Mouse (Mus musculus) G1E-ER4 (cell line): ENCODE results near the gene Pcdh17. TPM values are rescaled to one million over a fixed set of nuclear protein-coding genes. Genes with fewer than 3 reads are reported as not detected.

Experiments
- GATA1 ChIP-seq: IDR thresholded peaks from one replicate; pipeline ENCODE4 v1.8.0; 2012; ENCODE audit warnings: low read length, inconsistent platforms
- polyA plus RNA-seq: library from polyadenylated mRNA; stranded (reverse); fragments of >175 nt; gene quantifications from 2 replicates; pipeline ENCODE4 v1.2.3, GENCODE M21; 2012

Pcdh17 gene
- polyA plus RNA-seq, 1 experiment = not detected

- no peak for TF ChIP-seq GATA1
Observed at GRCm38 (mm10) chr14:84447661-84448380, 4.5 kb downstream of the Pcdh17 start.

GRCm38 (mm10) chr14:84448381-84448771 lies 5.0 kb downstream of the Pcdh17 start:
- no peak for TF ChIP-seq GATA1

- TF ChIP-seq GATA1 = no peak
Observed at GRCm38 (mm10) chr14:84454074-84454845, 10.9 kb downstream of the Pcdh17 start.

GRCm38 (mm10) chr14:84475491-84475890 lies 32.1 kb downstream of the Pcdh17 start:
- no peak for TF ChIP-seq GATA1

GRCm38 (mm10) chr14:84476336-84476735 lies 33.0 kb downstream of the Pcdh17 start:
- no peak for TF ChIP-seq GATA1

GRCm38 (mm10) chr14:84476906-84477305 lies 33.5 kb downstream of the Pcdh17 start:
- TF ChIP-seq GATA1 = no peak

- TF ChIP-seq GATA1 = no peak
Observed at GRCm38 (mm10) chr14:84477411-84477810, 34.0 kb downstream of the Pcdh17 start.

- TF ChIP-seq GATA1 = no peak
Observed at GRCm38 (mm10) chr14:84480546-84480945, 37.2 kb downstream of the Pcdh17 start.

- TF ChIP-seq GATA1 = no peak
Observed at GRCm38 (mm10) chr14:84484350-84484749, 41.0 kb downstream of the Pcdh17 start.

GRCm38 (mm10) chr14:84511010-84511409 lies 67.6 kb downstream of the Pcdh17 start:
- TF ChIP-seq GATA1 = no peak

- no peak for TF ChIP-seq GATA1
Observed at GRCm38 (mm10) chr14:84532397-84532796, 89.0 kb downstream of the Pcdh17 start.

- TF ChIP-seq GATA1 = no peak
Observed at GRCm38 (mm10) chr14:84535264-84535663, 91.9 kb downstream of the Pcdh17 start.

GRCm38 (mm10) chr14:84541838-84542237 lies 98.5 kb downstream of the Pcdh17 start:
- TF ChIP-seq GATA1 = no peak

GRCm38 (mm10) chr14:84545968-84546367 lies 102.6 kb downstream of the Pcdh17 start:
- TF ChIP-seq GATA1 = no peak

GRCm38 (mm10) chr14:84547513-84548194 lies 104.3 kb downstream of the Pcdh17 start:
- TF ChIP-seq GATA1 = no peak

GRCm38 (mm10) chr14:84551546-84551945 lies 108.2 kb downstream of the Pcdh17 start:
- no peak for TF ChIP-seq GATA1

GRCm38 (mm10) chr14:84571071-84571470 lies 127.7 kb downstream of the Pcdh17 start:
- TF ChIP-seq GATA1 = no peak
